Mouse (Mus musculus) hindbrain, embryonic 14.5 days (tissue): ENCODE results near the gene Tomm20. TPM values are rescaled to one million over a fixed set of nuclear protein-coding genes. Genes with fewer than 3 reads are reported as not detected.

Experiments used
- ATAC-seq: fragments of 200-750 bp; cut with Nextera tagmentation; 2 replicates; pipeline ENCODE4 v1.8.0; 2017; ENCODE audit warnings: moderate number of reproducible peaks, mild to moderate bottlenecking, moderate TSS enrichment, moderate library complexity; ENCODE audit not compliant: low FRiP score
- DNase-seq: peaks from one replicate; pipeline ENCODE4 v3.0.0-alpha.2; 2015; ENCODE audit warnings: low spot score
- H3K27ac ChIP-seq: fragments of 300-500 bp; sonication (generic); 2 replicates; pipeline ENCODE4 v1.5.1; 2014; ENCODE audit warnings: mild to moderate bottlenecking, moderate library complexity
- H3K27me3 ChIP-seq: fragments of 300-500 bp; sonication (generic); 2 replicates; pipeline ENCODE4 v1.6.1; 2014; ENCODE audit warnings: mild to moderate bottlenecking, low read length, mixed read lengths; ENCODE audit not compliant: control insufficient read depth, insufficient read depth
- H3K36me3 ChIP-seq: fragments of 300-500 bp; sonication (generic); replicated peaks from 2 replicates; pipeline ENCODE4 v1.6.1; 2014; ENCODE audit not compliant: control insufficient read depth, insufficient read depth
- H3K4me1 ChIP-seq: fragments of 300-500 bp; sonication (generic); replicated peaks from 2 replicates; pipeline ENCODE4 v1.6.1; 2014; ENCODE audit warnings: antibody characterized with exemption, low read length, mixed read lengths; ENCODE audit not compliant: control insufficient read depth, insufficient read depth
- H3K4me2 ChIP-seq: fragments of 300-500 bp; sonication (generic); replicated peaks from 2 replicates; pipeline ENCODE4 v1.6.1; 2014; ENCODE audit warnings: mild to moderate bottlenecking, moderate library complexity
- H3K4me3 ChIP-seq: fragments of 300-500 bp; sonication (generic); replicated peaks from 2 replicates; pipeline ENCODE4 v1.5.1; 2014; ENCODE audit warnings: mild to moderate bottlenecking, low read length
- H3K9ac ChIP-seq: fragments of 300-500 bp; sonication (generic); 2 replicates; pipeline ENCODE4 v1.6.1; 2014
- H3K9me3 ChIP-seq: fragments of 300-500 bp; sonication (generic); 2 replicates; pipeline ENCODE4 v1.6.1; 2016; ENCODE audit warnings: low read length; ENCODE audit not compliant: control insufficient read depth
- WGBS: fragments of 180-500 bp; shearing (Covaris S2); extraction: QIAGEN DNeasy Blood & Tissue Kit; methylation state at CpG from one replicate; pipeline ENCODE4 v1.1.7; 2014; 5-methylcytosine and 5-hydroxymethylcytosine counted together
- polyA plus RNA-seq: library from polyadenylated mRNA; unstranded; fragments of >200 nt; fragmentation: Nextera tagmentation; extraction: Ambion mirVana; gene quantifications from 2 replicates; pipeline ENCODE4 v1.2.1, GENCODE M21; 2014

Tomm20 gene
- polyA plus RNA-seq, 1 experiment from 2014 or later = 216 TPM

DNA sequence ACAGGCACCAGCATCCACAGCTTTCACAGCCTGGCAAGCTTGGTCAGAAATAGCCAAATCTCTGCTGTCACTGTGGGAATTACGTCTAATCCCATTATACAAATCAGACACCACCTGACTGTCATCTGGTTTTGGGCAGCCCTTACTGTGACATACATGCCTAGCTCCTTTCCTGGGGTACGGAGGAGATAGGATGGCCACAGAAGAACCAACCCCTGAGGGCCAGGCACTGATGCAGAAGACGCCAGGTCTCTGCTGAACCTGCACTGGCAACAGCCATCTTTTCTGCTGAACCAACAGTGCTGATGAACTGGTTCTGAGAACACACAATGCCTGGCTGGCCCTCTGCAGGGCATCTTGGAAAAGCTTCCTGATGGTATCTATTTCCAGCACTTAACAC is 8.3 kb downstream of the Tomm20 start:
- no peaks in the 10 kb centered on the region for H3K27me3 ChIP-seq
- H3K4me2 ChIP-seq = no peak overlapping the region
- no peak overlapping the region for H3K4me3 ChIP-seq
- no peak overlapping the region for H3K27ac ChIP-seq
- no peak overlapping the region for H3K9ac ChIP-seq
- DNase-seq = no peak
- no peaks in the 10 kb centered on the region for H3K4me1 ChIP-seq
- peaks cover 70% of the 10 kb centered on the region for H3K36me3 ChIP-seq
- no peak for ATAC-seq
- WGBS = 89% methylated on average over 3 of the region's 3 CpGs
- no peaks in the 10 kb centered on the region for H3K9me3 ChIP-seq

- H3K9me3 ChIP-seq = no peaks in the 10 kb centered on the region
- DNase-seq (no peak), ATAC-seq (no peak)
- H3K4me1 ChIP-seq = no peaks in the 10 kb centered on the region
- no peak overlapping the region for H3K27ac ChIP-seq
- no peaks in the 10 kb centered on the region for H3K27me3 ChIP-seq
- no peak overlapping the region for H3K4me3 ChIP-seq
- H3K4me2 ChIP-seq = no peak overlapping the region
- H3K9ac ChIP-seq = no peak overlapping the region
- H3K36me3 ChIP-seq = peaks cover 84% of the 10 kb centered on the region
Measured at GRCm38 (mm10) chr8:126935932-126936331, 9.7 kb downstream of the Tomm20 start.

DNA sequence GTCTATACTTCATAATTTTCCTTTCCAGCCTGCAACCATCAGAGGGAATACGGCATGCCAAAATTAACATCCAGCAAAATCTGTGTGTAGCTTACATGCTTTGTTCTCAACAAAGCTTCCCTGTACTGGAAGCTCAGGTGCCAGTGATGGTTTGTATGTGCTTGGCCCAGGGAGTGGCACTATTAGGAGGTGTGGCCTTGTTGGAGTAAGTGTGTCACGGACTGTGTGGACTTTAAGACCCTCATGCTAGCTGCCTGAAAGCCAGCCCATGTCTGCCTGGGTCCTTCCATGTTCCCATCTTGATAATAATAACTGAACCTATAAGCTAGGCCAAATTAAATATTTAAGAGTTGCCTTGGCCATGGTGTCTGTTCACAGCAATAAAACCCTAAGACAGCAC is 10.3 kb downstream of the Tomm20 start:
- DNase-seq = no peak
- H3K9ac ChIP-seq = no peak overlapping the region
- ATAC-seq = no peak
- no peak overlapping the region for H3K27ac ChIP-seq
- H3K9me3 ChIP-seq = no peaks in the 10 kb centered on the region
- H3K4me2 ChIP-seq = no peak overlapping the region
- no peaks in the 10 kb centered on the region for H3K4me1 ChIP-seq
- no peaks in the 10 kb centered on the region for H3K27me3 ChIP-seq
- 100% methylated on average over 2 of the region's 2 CpGs for WGBS
- peaks cover 89% of the 10 kb centered on the region for H3K36me3 ChIP-seq
- no peak overlapping the region for H3K4me3 ChIP-seq

DNA sequence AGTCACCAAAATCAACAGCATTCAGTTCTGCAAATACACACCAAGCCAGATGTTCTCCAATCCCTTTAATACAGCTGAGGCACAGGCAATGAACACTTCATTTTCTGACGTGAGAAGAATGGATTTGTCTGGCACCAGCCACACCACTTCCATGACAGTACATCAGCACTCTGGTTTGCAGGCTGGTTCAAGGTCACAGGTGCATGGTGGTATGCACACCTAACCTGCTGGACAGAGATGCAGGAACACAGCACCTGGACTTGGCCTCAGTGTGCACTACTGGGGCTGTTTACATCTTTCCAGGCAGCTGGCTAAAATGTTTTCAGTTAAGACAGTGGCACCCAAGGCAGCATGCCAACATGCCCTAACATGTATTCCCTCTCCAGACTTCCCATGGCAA is 13.0 kb downstream of the Tomm20 start:
- Histone ChIP-seq H3K4me3 (no peak overlapping the region), H3K4me1 (no peaks in the 10 kb centered on the region), H3K27me3 (no peaks in the 10 kb centered on the region), H3K27ac (no peak overlapping the region), H3K9me3 (no peaks in the 10 kb centered on the region), H3K9ac (no peak overlapping the region), H3K36me3 (peaks cover 70% of the 10 kb centered on the region), H3K4me2 (no peak overlapping the region)
- no peak for DNase-seq
- ATAC-seq = no peak
- 91% methylated on average over 1 of the region's 1 CpGs for WGBS

- Histone ChIP-seq H3K4me3 (no peak overlapping the region), H3K36me3 (peaks cover 66% of the 10 kb centered on the region), H3K9ac (no peak overlapping the region), H3K4me2 (no peak overlapping the region), H3K27ac (no peak overlapping the region), H3K27me3 (no peaks in the 10 kb centered on the region), H3K9me3 (no peaks in the 10 kb centered on the region), H3K4me1 (no peaks in the 10 kb centered on the region)
- ATAC-seq = no peak
- 86% methylated on average over 1 of the region's 1 CpGs for WGBS
- no peak for DNase-seq
Measured at GRCm38 (mm10) chr8:126932249-126932648, 13.4 kb downstream of the Tomm20 start.

DNA sequence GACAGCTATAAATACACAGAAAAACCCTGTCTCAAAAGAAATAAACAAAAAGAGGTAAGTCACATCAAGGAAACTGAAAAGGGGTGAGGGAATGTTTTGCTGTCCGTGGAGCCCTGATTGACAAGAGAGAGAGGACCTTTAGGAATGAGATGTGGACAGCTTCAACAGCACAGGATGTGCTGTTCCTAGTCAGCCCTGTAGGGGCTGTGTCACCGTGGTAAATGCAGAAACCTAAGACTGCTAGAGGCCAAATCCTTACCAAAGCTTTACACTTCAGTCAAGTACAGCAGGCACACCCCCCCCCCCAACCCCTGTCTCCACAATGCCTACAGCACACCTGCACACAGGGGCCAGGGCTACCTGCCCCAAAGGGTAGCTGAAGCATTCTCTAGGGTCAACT is 13.9 kb downstream of the Tomm20 start:
- no peak overlapping the region for H3K27ac ChIP-seq
- no peak overlapping the region for H3K4me3 ChIP-seq
- no peak overlapping the region for H3K9ac ChIP-seq
- ATAC-seq (no peak), DNase-seq (no peak)
- no peaks in the 10 kb centered on the region for H3K27me3 ChIP-seq
- no peaks in the 10 kb centered on the region for H3K9me3 ChIP-seq
- peaks cover 61% of the 10 kb centered on the region for H3K36me3 ChIP-seq
- no peak overlapping the region for H3K4me2 ChIP-seq
- no peaks in the 10 kb centered on the region for H3K4me1 ChIP-seq
- whole genome bisulfite sequencing = 29% methylated on average over 2 of the region's 2 CpGs

DNA sequence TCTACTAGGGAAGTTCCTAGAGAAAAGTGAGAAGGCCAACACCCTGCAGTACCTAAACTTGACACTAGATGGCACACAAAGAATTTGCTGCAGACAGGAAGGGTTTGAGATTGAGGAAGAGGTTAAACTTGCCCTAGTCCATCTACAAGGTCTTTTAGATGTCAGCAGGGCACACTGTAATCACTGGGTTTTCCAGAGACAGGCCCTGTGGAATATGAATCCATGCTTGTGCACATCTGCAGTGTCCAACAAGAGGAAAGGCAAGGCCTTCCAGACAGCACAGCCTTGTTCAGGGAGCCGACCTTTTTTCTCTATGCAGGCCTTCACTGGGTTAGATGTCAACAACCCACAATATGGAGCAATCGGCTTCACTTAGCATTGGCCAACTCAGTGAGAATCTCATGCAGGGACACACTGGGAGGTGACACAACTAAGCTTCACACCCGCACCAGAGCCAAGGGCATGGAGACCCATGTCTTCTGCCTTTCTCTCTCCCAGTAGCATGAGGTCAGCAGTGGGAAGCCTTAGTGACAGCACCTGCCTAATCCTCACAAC is 16.0 kb downstream of the Tomm20 start:
- 75% methylated on average over 3 of the region's 3 CpGs for WGBS
- ATAC-seq = no peak
- H3K27ac ChIP-seq = no peak overlapping the region

GRCm38 (mm10) chr8:126928755-126929505 is 16.7 kb downstream of the Tomm20 start:
- 0 out of 2 replicates have a peak, but pooled peaks have one; percentile 41 for ATAC-seq
- no peak overlapping the region for H3K4me2 ChIP-seq
- WGBS = 94% methylated on average over 10 of the region's 10 CpGs

More for the DNA sequence above, 16.0 kb downstream of the Tomm20 start:
- Histone ChIP-seq H3K4me3 (no peak overlapping the region), H3K9ac (no peak overlapping the region), H3K36me3 (peaks cover 50% of the 10 kb centered on the region), H3K4me2 (no peak overlapping the region), H3K27me3 (no peaks in the 10 kb centered on the region), H3K4me1 (no peaks in the 10 kb centered on the region), H3K9me3 (no peaks in the 10 kb centered on the region)
- DNase-seq = peak; percentile 81

GRCm38 (mm10) chr8:126928028-126928427 is 17.6 kb downstream of the Tomm20 start:
- H3K9me3 ChIP-seq = no peaks in the 10 kb centered on the region
- DNase-seq = no peak
- H3K27me3 ChIP-seq = no peaks in the 10 kb centered on the region
- no peak overlapping the region for H3K27ac ChIP-seq
- no peak for ATAC-seq
- H3K36me3 ChIP-seq = peaks cover 36% of the 10 kb centered on the region
- no peak overlapping the region for H3K4me2 ChIP-seq
- H3K4me3 ChIP-seq = no peak overlapping the region
- H3K4me1 ChIP-seq = no peaks in the 10 kb centered on the region
- H3K9ac ChIP-seq = no peak overlapping the region

More at GRCm38 (mm10) chr8:126928755-126929505, 16.7 kb downstream of the Tomm20 start:
- no peak for DNase-seq
- Histone ChIP-seq H3K4me1 (no peaks in the 10 kb centered on the region), H3K4me3 (no peak overlapping the region), H3K9ac (no peak overlapping the region), H3K36me3 (peaks cover 45% of the 10 kb centered on the region), H3K9me3 (no peaks in the 10 kb centered on the region), H3K27me3 (no peaks in the 10 kb centered on the region), H3K27ac (no peak overlapping the region)
